Mouse (Mus musculus) brain, embryonic 14.5 days (tissue): ENCODE measurements around the gene Serpinb9b. TPM values are rescaled to one million over a fixed set of nuclear protein-coding genes. Genes with fewer than 3 reads are reported as not detected.

Experiments used
- DNase-seq: peaks from one replicate; pipeline ENCODE4 v3.0.0-alpha.2; 2011; ENCODE audit warnings: low read depth
- CTCF ChIP-seq: fragments of 200-500 bp; IDR thresholded peaks from 2 replicates; pipeline ENCODE4 v1.5.1; 2012; ENCODE audit warnings: inconsistent platforms, mild to moderate bottlenecking, moderate library complexity, borderline replicate concordance; ENCODE audit not compliant: insufficient read depth, insufficient read length; ENCODE audit errors: extremely low read depth
- POLR2A ChIP-seq: fragments of 200-500 bp; IDR thresholded peaks from 2 replicates; pipeline ENCODE4 v1.6.1; 2012; ENCODE audit warnings: mild to moderate bottlenecking, inconsistent platforms, borderline replicate concordance; ENCODE audit not compliant: poor library complexity, insufficient read depth, insufficient read length, severe bottlenecking; ENCODE audit errors: extremely low read depth
- polyA plus RNA-seq: library from polyadenylated mRNA; depleted of rRNA; stranded (reverse); fragments of >200 nt; gene quantifications from 2 replicates; pipeline ENCODE4 v1.2.3, GENCODE M21; 2012

Gene Serpinb9b
- polyA plus RNA-seq, 1 experiment = 0.14 TPM

GRCm38 (mm10) chr13:33048187-33048586 lies 21.0 kb downstream of the Serpinb9b start:
- no peak for DNase-seq

GRCm38 (mm10) chr13:33051697-33052096 lies 24.5 kb downstream of the Serpinb9b start:
- TF ChIP-seq CTCF (no peak), POLR2A (no peak)
- no peak for DNase-seq

More at GRCm38 (mm10) chr13:33048187-33048586, 21.0 kb downstream of the Serpinb9b start:
- no peak for TF ChIP-seq POLR2A
- no peak for TF ChIP-seq CTCF

DNA sequence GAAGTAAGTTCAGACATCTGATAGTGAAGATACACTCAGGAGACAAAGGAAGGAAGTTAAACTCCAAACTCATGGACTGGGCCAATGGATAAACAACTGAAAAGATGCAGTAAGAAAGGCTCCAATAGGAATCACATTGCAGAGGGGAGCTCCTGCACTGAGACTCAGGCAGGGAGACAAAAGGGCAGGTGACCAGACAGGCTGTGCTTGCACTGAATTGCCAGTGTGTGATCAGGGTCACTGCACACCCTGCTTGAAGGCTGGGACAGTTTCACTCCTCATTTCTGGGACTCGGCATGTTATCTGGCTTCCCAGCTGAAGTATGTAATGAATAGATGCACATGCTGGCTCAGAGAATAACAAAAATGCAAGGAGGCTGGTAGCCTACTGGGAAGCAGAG lies 35.8 kb downstream of the Serpinb9b start:
- no peak for DNase-seq
- no peak for TF ChIP-seq CTCF
- no peak for TF ChIP-seq POLR2A

- no peak for TF ChIP-seq POLR2A
- no peak for TF ChIP-seq CTCF
These were observed 40.3 kb downstream of the Serpinb9b start for GRCm38 (mm10) chr13:33067387-33067977.

DNA sequence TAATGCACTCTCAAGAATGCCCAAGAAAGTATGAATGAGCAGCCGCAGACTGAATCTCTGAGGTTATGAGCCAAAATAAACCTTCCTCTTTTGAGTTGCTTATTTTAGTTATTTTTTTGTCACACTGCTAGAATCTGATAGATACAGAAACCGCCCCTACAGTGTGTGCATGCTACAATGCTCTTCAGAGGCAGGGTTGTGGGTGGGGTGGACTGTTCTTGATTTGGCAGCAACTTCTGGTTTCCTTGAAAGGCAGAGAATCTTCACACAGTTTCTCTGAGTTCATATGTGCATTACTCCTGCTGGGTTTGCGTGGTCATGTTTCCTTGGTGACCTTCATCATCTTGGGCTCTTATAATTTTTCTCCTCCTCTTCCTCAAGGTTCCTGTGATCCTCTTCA lies 40.9 kb downstream of the Serpinb9b start:
- TF ChIP-seq POLR2A (no peak), CTCF (no peak)

More at GRCm38 (mm10) chr13:33067387-33067977, 40.3 kb downstream of the Serpinb9b start:
- DNase-seq = peak; percentile 24

GRCm38 (mm10) chr13:33071776-33072175 lies 44.6 kb downstream of the Serpinb9b start:
- no peak for TF ChIP-seq CTCF
- TF ChIP-seq POLR2A = no peak
- no peak for DNase-seq

More for the DNA sequence above, 40.9 kb downstream of the Serpinb9b start:
- no peak for DNase-seq

DNA sequence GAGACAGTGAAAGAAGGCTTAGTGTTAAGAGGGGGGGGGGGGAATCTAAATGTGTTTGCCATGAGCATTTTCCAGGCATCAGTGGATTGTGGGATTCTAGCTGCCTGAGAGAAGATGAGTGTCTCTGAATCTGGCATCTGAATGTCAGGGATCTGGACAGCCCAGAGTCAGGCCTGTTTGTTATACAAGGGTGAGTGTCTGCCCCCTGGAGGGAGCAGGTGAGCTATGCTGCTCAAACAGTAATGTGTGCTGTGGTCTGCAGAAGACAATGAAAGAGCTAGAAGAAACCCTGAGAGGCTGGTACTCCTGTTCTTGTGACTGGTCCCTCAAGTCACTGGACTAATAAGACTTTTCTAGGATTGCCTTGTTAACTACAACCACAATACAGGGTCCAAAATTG lies 46.8 kb downstream of the Serpinb9b start:
- peak; percentile 22 for DNase-seq
- TF ChIP-seq POLR2A (no peak), CTCF (peak; percentile 26; the same call in 1 of the 2 replicates)

DNA sequence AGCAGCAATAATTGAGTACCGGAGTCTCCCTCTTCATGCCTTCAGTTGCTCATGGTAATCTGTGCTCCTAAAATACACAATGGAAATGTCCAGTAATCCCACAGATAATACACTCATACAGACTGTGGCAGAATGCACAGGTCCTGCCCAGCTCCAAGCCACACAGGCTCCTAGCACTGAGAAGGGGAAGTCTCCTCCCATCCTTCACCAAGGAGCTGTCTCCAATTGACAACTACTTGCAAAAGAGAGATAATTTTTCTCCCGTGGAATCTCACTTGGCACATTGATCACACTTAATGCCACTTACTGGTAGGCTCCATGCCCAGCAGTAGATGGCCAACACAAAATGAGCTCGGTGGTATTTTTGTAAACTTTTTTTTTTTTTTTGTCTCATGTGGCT lies 49.0 kb downstream of the Serpinb9b start:
- TF ChIP-seq POLR2A (no peak), CTCF (no peak)
- DNase-seq = no peak

DNA sequence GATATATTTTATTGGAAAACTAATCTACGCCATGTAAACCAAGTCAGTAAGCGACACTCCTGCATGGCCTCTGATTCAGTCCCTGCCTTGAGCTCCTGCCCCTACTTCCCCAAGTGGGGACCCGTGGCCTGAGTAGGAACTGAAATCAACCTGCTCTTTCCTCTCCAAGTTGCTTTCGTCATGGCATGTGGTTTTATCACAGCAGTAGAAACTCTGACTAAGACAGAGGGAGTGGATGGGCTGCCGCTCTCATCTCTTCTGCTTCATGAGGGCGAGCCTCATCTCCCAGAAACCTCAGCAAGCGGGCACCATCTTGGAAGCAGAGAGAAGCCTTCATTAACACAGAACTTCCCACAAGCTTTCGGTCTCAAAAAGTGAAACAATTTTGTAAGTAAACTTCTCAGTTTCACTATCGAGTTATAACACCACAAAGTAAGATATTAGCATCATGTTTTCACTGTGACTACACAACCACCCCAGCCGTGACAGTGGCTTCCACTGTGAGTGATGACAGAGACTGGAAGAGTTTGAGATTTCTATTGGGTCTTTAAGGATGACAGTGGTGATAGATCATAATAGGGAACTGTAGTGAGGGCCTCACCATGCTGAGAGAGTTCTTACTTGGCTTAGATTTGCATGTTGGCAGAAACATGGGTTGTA lies 49.9 kb downstream of the Serpinb9b start:
- DNase-seq = no peak
- TF ChIP-seq POLR2A (no peak), CTCF (no peak)

GRCm38 (mm10) chr13:33078056-33078705 lies 51.0 kb downstream of the Serpinb9b start, which contains the start of gene Serpinb1b:
Gene Serpinb1b (plus strand): TSS chr13:33078575.
- peak; percentile 86 for DNase-seq
- TF ChIP-seq POLR2A (no peak), CTCF (no peak)

- peak; percentile 41 for DNase-seq
- TF ChIP-seq CTCF (peak; percentile 29; the same call in 1 of the 2 replicates), POLR2A (no peak)
These were observed 52.2 kb downstream of the Serpinb9b start for GRCm38 (mm10) chr13:33079391-33079790.
